Mouse (Mus musculus) testis, postnatal 10 days (tissue): Measurements from ENCODE around the gene Tubd1.
"Not testable (repeated sequence)": the region's sequence is repeated elsewhere in the genome, so short reads cannot be mapped to it uniquely, and the experiment has no call there.

Experiments used
- DNase-seq: peaks from one replicate; pipeline ENCODE4 v3.0.0; 2021; ENCODE audit warnings: low spot score

Tubd1 gene

DNA sequence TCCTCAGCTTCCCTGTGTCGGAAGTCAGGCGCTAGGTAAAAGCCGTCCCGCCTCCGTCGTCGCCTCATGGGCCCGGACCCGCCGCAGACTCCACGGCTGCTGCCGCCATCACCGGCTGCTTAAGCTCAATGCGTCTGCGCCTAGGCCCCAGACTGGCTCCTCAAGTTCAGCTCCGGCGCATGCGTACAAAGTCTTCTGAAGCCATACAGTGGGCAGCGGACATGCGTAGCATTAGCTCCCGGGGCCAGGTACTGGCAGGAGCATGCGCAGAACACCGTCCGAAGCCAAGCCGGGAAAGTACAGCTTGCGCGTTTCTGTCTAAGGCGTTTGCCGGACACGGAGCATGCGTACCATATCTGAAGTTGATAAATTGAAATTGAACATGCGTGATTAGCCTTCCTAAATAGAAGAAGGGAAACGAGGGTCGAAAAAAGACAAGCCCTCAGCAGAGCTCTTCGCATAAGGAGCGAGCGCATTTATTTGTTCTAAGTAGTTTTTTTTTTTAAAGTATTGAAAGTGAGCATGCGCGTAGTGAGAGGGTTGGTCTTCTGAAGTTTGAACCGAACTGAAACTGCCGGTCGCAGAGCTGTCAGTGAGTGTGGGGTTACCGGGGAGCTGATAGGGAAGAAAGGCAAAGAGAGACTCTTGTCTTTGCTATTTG is at the start of gene Tubd1, which contains the start of gene Rps6kb1:
TSS of gene Tubd1 (plus strand) at position 353 of the 661 bp plus-strand sequence.
TSS of gene Rps6kb1 (minus strand) at position 167 of the 661 bp plus-strand sequence.
- DNase-seq, result peak; percentile 98

- DNase-seq, result no peak
Measured at GRCm38 (mm10) chr11:86497356-86497755, 47.4 kb upstream of the Tubd1 start.

DNA sequence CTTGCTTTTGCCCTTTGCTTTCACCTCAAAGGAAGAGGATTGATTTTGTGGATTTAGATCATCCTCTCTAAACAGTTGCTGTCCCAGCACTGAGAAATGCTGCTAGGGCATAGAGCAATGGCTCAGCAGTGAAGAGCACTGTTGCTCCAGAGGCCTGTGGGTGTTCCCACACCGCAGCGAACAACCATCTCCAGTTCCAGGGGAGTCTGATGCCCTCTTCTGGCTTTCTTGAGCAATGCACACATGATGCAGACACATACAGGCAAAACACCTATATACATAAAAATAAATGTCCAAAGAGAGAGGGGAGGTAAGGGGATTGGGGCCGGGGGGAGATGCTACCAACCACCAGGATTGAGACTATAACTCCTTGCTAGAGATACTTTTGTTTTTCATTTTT is 46.9 kb upstream of the Tubd1 start:
- DNase-seq, result no peak

GRCm38 (mm10) chr11:86500795-86501194 is 44.0 kb upstream of the Tubd1 start:
- no peak for DNase-seq

DNA sequence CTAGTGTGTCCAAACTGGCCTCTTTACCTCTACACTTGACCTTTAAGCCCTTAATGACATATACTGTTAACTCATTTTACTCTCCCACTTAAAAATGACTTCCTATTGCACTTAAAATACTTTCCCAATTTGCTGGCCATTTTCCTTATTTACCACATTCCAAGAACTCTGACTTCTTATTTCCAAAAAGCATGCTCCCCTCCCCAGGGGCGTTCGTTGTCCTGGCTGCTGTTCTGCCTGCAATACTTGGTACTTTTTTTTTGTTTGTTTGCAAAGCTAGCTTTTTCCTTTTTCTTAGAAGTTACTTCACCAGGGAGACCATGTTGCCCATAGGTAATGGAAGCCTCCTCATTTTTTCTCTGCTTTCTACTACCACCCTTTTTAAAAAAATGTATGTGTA is 41.7 kb upstream of the Tubd1 start:
- no peak for DNase-seq

DNA sequence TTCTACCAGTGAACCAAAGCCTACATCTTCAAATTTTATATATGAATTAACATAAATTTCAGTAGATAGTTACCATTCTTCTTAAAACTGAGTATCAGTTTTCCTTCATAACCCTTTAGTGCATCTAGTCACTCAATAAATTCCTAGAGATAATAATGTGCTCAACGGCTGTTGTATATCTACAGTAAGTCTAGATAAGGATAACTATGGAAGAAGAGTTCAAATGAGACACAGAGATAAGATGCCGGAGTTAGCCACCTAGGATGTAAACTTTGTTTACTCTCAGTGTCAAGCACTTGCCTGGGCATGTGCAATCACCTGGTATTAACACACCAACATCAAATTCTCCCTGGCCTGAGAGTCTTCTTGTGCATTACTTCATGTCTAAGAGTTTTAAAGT is 37.5 kb upstream of the Tubd1 start:
- DNase-seq, result no peak

GRCm38 (mm10) chr11:86507991-86508390 is 36.8 kb upstream of the Tubd1 start:
- DNase-seq, result no peak

GRCm38 (mm10) chr11:86516620-86517019 is 28.2 kb upstream of the Tubd1 start:
- DNase-seq, result no peak

GRCm38 (mm10) chr11:86517229-86517628 is 27.6 kb upstream of the Tubd1 start:
- no peak for DNase-seq

DNA sequence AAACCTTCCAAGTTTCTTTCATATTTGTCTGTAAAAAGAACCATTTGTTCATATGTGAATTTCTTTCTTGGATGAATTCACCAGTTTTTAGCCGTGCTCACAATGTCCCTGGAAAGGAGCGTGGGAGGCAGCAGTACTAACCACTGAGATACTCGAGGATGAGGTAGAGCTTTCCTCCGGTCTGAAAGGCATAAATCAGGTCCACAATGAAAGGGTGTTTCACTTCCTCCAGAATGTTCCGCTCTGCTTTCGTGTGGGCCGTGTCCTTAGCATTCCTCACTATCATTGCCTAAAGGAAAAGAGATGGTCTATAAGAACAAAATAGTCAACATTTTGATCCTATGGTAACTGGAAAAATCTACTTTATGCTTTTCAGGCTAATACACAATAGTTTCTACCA is 25.0 kb upstream of the Tubd1 start:
- no peak for DNase-seq

DNA sequence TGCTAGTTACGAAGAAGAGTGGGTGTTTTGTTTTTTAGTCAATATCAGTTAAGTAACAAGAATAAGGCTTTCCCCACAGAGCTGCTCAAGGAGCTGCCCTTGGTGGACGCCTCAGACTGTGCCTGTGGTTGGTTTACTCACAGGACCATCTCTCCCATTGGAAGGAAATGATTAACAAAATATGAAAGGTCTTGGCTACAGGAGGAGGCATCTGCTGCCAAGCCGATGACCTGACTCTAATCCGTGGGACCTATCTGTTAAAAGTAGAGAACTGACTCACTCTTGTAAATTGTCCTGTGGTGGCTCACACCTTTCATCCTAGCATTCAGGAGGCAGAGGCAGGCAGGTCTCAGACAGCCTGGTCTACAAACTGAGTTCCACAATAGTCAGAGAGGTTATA is 17.3 kb upstream of the Tubd1 start:
- DNase-seq, result no peak

GRCm38 (mm10) chr11:86532834-86533233 is 12.0 kb upstream of the Tubd1 start:
- no peak for DNase-seq

DNA sequence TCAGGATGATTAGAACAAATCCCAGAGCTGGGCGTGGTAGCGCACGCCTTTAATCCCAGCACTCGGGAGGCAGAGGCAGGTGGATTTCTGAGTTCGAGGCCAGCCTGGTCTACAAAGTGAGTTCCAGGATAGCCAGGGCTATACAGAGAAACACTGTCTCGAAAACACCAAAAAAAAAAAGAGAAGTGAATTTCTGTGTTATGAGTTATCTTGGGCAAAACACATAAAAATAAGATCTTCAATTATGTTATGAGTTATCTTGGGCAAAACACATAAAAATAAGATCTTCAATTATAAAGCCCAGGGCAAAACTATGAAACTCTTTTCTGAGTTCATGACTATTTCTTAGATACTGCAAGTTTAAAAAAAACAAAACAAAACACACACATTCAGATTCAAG is 11.5 kb upstream of the Tubd1 start:
- DNase-seq, result not testable (repeated sequence)

- no peak for DNase-seq
Measured at GRCm38 (mm10) chr11:86534201-86534910, 10.4 kb upstream of the Tubd1 start.

DNA sequence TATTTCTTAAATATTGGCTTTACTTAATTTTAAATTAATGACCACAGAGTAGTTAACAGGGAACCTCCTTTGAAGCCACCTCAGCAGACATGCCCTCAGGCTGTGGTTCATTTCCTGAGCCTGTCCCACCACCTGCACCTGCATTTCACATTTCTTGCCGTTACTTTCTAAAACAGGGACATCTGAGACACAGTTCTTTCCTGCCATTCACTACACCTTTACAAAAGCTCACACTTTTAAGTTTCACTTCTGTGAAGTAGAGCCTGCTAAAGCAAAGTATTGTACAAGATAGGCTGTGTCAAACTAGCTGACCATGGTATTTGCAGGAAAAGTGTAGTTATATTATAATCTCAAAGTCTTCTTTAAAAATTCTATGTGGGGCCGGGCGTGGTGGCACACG is 6.0 kb upstream of the Tubd1 start:
- no peak for DNase-seq

GRCm38 (mm10) chr11:86539716-86540475 is 4.9 kb upstream of the Tubd1 start:
- DNase-seq, result no peak

- no peak for DNase-seq
Measured at GRCm38 (mm10) chr11:86540476-86540845, 4.3 kb upstream of the Tubd1 start.

GRCm38 (mm10) chr11:86542851-86543250 is 1.9 kb upstream of the Tubd1 start:
- no peak for DNase-seq

- DNase-seq, result no peak
Measured at GRCm38 (mm10) chr11:86543960-86544638, 692 bp upstream of the Tubd1 start.

DNA sequence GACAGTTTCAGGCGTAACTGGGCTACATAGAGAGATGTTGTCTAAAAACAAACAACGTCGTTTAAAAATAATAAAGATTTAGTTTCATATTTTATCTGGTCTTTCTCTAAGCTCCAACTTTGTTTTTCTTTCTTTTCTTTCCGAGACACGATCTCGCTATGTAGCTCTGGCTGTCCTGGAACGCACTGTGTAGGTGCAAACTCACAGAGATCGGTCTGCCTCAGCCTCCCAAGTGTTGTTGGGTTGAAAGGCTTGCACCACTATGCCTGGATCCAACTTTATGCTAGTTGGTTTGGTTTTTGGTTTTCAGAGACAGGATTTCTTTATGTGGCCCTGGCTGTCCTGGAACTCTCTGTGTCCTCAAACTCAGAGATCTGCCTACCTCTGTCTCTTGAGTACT is 765 bp downstream of the Tubd1 start:
- DNase-seq, result no peak

GRCm38 (mm10) chr11:86547412-86547811 is 2.6 kb downstream of the Tubd1 start:
- DNase-seq, result no peak

- DNase-seq, result no peak
Measured at GRCm38 (mm10) chr11:86553525-86553924, 8.7 kb downstream of the Tubd1 start.
